Mouse (Mus musculus) embryo, embryonic 10 days (tissue): ENCODE results near the gene Mapk9.
A peak's percentile ranks its signal among the peaks of the same experiment; 100 is the strongest.

ENCODE experiments used
- DNase-seq: peaks from one replicate; pipeline ENCODE4 v3.0.0-alpha.2; 2015; ENCODE audit warnings: low spot score

Gene Mapk9

DNA sequence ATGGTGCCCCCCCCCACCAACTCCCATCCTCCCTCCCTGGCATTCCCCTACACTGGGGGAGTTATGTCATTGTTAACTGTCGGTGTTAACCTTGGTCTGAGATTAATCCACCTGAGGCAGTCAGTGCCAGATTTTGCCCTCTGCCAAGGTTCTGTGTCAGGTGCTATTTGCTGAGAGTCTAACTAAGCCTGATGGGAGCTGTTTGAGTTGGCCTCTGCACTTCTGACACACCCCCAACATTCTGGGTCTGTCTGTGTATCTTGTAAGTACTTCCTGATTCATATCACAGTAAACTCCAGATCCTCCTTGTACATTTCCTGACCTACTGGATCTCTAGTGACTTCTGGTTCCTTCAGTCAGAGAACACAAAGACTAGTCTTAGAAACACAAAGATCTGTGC, 5.9 kb upstream of the Mapk9 start:
- no peak for DNase-seq

DNA sequence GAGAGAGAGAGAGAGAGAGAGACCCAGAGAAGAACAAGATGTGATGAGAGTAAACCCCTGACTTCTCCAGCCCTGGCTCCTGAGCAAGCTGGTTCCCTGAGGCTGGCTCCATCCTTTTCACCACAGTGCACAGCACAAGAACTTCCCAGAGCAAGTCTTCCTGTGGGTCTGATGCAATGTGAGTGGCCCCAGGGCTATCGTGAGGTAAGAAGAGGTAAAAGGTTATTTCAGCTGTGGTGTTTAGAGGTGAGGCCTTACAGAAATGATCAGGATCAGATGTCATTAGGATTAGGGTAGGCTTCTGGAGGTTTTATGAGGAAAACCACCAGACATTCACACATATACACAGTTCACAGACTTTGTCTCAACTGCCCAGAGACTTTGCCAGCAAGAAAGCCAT, 4.7 kb upstream of the Mapk9 start:
- DNase-seq, result no peak

DNA sequence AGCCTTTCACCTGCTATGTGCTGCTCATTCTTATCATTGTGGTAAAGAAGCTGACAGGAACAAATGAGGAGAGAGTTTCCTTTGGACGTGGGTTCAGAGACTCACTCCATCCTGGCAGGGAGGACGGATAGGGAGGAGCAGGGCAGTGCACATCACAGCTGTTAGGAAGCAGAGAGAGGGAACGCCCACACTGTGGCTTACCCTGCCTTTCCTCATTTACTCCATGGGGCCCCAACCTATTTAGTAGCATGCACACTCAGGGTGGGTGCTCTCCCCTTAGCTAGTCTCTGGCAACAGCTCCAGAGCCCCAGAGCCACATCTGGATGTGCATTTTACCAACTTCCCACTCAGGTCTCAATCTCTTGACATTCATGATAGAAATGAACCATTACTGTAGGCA, 3.8 kb upstream of the Mapk9 start:
- DNase-seq, result no peak

DNA sequence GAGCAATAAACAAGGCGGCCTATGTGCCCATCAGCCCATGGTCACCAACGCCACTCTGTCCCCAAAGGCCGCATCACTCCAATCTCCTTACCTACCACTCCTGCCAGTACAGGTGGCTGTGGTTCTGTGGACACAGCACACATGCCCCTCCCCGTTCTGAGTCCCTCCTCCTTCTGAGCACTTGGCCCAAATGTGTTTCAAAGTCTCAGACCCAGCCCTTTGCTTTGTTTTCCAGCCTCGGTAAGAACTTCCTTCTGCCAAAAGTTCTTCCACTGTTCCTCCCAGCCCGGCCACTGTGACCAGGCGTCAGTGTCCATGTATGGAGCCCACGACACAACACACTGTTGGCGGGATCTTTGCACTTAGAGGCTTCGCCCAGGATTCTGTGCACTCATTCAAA, 2.2 kb upstream of the Mapk9 start:
- no peak for DNase-seq

DNA sequence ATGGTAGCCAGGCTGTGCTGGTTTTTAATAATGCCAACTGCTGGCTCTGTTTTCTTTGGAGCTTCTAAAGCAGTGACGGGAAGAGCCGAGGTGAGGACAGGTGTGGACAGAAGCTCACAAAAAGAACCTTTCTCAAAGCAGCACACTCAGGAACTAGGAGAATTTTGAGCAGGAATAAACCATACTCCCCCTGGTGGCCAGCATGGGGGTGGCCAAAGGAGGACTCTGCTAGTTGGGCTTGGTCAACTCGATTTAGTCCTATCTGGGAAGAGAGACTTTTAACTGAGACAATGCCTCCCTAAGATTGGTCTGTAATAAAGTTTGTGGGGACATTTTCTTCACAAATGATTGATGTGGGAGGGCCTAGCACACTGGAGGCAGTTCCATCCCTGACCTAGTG, 1.6 kb upstream of the Mapk9 start:
- peak; percentile 47 for DNase-seq

DNA sequence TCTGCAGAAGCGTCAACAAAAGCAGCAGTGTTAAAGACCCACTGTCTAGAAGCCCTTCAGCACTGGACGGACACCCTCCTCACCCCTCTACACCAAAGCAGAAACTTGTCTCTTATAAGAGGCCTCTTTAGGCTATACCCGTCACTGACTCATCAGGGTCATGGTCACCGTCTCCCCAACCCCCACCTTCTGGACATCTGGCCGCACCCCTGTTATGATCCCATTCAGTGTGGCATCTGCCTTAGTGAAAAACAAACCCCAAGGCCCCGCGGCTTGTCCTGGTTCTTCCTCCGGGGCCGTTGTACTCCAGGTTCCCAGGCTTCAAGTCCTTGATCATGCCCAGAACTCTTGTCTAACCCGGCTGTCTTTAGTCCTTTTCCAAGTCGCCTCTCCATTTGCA, 593 bp upstream of the Mapk9 start:
- no peak for DNase-seq

DNA sequence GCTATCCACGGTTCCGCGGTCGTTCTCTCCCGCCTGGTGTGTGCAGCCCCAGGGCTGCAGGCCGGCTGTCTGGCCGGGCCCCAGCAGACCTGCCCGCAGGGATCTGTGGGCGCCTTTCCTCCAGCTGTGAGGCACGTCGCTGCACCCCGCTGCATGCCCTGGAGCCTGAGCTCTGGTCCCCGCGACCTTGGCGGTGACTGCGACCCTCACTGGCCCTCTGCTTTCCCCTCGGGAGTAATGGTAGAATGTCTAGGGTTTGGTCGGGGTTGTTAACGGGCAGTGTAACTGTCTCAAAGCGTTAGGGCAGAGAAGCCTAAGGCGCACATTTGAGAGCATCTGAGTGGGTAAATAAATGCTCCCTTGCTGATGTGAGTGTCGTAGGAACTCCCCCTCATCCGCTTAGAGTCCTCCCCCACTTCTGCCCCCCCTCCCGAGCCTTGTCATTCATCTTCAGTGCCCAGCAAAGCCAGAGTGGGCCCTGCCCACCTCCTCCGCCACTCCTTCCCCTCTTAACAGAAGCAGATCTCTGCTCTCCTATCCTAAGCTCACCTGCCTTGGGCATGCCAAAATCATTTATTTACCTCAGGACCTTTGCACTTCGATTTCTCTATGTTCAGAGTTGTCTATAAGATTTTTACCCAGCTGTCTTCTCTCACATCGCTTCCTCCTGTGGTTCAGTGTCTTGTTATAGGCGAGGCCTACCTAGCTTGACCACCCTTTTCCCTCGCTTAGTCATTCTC, 690 bp downstream of the Mapk9 start:
- peak; percentile 39 for DNase-seq

DNA sequence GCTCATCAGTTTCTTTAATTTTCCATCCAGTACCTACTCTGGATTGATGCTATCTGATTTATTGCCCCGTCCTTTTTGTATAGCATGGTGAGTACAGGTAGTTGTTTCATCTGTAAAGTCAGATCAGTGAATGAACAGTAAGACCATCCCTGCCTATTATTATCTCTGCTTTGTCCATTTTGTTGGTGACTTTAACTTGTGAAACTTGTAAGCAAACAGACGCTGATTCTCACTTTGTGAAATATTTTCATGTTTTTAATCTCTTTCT, 1.2 kb downstream of the Mapk9 start:
- DNase-seq, result no peak

DNA sequence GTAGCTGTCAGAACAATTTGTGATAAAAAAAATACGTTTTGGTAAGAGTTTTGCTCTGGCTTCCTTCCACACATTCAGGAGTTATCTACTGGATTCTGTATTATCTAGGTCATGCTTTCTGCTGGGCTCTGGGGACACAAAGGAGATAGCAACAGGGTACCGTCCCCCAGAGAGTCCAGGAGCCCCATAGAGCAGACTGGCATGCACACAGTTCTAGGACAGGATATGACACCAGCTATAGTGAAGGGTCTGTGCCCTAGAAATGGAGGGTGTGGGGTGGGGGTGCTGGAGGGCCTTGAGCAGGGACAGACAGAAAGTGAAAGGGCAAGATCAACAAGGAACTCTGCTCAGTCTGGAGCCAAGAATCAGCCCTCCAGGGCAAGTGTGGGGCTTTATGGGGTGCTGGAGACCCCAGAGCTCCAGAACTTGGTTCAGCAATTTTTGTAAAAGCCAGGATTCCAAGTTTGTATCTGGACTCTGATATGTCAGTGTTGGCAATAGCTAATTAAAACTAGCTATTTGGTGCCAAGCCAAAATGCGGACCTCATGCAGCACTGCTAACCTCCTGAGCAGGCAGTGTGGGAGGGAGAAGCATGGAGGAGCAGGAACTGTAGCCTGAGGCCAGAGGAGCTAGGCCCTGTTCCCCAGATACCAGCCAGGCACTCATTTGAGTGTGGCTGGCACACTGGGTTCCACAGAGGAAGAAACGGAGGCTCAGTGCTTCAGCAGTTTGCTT, 1.7 kb downstream of the Mapk9 start:
- DNase-seq, result no peak

DNA sequence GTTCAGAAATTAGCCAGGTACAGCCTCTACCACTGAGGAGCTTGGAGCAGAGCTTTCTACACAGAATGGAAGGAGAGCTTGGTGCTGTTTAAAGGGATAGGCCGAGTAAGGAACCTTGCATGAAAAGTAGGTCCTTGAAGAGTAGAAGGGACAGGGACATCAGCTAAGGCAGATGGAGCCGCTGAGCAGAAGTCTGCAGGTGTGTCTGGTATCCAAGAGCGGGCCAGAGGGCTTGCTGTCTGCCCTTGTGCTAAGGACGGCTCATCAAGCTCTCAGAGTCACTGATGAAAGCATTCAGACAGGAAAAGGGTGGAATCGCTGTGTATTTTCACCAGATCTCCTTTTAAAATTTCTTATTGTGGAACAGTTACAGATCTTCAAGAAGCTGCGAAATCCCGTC, 3.8 kb downstream of the Mapk9 start:
- DNase-seq, result no peak

DNA sequence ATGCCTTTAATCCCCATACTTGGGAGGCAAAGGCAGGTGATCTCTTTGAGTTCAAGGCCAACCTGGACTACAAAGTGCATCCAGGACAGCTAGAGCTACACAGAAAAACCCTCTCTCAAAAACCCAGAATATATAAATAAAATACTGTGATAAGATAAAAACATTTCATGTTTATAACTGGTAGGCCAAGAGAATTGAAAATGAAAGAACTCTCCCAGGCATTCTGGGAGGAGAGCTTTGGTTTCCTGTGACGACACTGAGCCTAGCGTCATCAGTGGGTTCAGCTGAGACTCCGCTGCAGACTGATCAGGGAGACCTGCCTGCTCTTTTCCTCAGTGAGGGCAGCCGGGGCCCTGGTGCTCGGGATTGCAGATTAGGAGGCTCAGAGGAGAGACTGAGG, 8.6 kb downstream of the Mapk9 start:
- DNase-seq, result no peak

DNA sequence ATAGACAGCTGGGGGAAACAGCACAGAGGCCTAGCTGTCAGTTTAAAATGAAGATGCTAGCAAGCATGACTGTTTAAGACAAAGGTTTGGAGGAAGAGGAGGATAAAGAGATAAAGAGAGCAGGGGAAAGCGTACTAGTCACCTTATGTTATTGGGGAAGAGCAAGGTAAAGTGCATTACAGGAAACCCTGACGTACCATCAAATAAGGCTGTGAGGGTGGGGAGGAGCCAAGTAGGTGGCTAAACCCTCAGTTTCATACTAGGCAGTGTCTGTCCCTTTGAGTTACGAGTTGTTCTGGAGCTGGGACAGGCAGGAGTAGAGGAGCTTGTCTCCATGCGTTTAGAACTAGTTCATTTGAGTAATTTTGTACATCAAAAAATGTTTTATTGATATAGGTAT, 14.6 kb downstream of the Mapk9 start:
- no peak for DNase-seq

DNA sequence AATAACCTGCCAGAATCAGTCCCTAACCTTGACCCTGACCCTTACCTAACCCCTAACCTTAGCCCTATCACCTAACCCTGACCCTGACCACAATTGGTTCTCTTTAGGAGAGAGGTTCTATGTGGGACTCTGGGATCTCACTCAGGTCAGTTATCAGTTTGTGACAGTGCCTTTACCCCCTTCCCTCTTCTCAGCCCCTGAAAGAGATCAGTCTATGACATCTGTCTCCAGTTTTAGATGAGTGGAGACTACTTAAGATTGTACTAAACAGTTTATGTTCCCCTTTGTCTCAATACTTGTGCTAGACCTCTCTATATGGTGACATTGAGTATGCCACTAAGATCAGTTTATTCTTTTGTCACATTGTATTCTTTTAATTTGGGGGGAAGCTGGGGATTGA, 17.4 kb downstream of the Mapk9 start:
- no peak for DNase-seq

DNA sequence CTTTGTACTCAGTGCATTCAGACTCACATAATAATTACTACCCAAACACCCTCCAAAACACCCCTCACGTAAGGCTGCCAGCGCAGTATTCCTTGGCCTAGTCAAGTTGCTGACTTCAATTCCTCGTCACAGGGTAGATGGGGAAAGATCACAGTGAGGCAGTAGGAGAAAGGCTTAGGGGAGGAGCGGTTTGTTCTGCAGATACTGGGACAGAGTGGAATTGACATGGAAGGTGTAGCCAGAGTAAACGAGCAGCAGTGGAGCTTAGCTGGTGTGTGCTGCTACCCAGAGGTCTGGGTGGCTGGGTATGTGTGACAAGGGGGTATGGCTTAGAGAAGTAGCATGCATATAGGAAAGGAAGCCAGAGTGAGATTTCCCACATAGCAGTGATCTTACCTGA, 20.8 kb downstream of the Mapk9 start:
- DNase-seq, result no peak

DNA sequence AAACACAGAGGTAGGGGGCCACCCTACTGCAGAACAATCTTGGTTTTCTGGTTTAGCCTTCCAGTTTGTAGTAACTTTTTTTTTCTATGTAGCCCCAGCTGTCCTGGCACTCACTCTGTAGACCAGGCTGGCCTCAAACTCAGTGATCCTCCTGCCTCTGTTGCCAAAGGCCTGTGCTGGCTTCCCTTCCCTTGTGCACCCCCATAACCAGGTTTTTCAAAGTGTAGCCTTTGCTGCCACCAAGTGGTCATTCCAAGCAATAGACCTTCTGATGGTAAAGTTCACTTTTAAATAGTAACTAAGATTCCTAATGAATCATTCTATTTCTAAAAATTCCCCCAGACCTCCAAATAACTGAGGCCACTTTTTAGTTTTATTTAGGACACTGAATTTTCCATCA, 23.2 kb downstream of the Mapk9 start:
- peak; percentile 79 for DNase-seq

DNA sequence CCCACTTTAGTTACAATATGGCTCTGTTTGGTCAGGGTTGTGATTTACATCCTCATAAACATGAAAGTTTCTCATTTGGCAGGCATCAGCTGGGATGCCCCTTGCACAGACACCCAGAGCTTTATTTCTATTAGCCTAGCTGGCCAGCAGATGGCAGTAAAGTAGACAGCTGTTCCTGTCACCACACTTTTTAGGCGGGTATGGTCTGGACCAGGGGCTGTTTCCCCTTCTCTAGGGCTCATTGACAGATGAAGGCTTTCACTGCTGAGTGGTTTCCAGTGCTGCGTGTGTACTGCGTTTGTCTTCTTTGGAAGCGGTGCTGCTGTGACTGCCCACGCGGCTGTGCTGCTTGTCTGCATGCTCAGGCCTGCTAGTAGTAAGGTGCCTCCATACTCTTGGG, 25.4 kb downstream of the Mapk9 start:
- DNase-seq, result peak; percentile 76

DNA sequence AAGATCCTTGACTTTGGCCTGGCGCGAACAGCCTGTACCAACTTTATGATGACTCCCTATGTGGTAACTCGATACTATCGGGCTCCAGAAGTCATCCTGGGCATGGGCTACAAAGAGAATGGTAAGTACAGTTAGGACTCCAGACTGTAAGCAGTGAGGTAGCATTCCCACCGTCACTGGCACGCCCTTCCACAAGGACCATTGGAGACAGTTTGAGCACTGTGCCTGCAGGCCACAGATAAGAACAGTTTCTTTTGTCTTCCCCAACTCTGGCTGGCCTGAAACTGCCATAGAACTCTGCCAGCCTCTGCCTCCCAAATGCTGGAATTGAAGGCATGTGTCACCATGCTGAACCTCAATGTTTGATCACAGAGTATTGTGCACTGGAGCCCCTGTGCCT, 26.2 kb downstream of the Mapk9 start:
- no peak for DNase-seq

DNA sequence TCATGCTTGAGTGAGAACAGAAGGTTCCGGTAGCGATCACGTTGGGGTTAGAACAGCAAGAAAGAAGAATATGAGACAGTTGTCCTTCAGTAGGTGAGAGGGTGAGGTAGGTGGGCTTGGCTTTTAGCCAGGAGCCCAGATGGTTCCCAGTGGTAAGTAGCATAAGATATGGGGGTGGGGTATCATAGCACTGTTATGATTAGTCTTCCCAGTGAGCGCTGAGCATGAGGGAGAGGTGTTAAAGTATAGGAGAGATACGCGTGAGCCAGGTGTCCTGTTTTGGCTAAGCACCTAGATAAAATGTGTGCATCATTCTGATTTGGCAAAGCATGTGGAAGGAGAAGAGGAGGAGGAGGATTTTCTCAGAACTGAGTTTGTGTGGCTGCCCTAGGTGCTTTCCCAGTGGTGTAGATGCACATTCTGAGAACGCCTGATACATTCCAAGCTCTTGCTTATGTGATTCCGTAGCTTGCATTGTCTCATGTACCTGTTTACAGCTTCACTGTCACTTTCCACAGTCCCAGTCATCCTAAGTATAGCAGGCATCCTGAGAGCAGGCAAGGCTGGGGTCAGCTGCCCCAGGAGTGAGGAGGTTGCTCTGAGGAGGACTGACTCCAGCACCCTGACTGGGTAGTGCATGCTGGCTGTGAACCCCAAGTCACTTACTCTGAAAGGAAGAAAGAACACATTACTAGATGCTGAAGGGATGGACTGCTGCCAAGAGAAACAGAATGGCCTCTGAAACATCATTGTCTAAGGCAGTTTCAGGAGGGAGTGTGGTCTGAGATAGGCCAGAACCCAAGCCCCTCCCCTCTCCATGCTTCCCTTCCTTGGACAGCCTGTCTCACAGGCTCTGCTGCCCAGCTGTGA, 30.6 kb downstream of the Mapk9 start:
- DNase-seq, result no peak

DNA sequence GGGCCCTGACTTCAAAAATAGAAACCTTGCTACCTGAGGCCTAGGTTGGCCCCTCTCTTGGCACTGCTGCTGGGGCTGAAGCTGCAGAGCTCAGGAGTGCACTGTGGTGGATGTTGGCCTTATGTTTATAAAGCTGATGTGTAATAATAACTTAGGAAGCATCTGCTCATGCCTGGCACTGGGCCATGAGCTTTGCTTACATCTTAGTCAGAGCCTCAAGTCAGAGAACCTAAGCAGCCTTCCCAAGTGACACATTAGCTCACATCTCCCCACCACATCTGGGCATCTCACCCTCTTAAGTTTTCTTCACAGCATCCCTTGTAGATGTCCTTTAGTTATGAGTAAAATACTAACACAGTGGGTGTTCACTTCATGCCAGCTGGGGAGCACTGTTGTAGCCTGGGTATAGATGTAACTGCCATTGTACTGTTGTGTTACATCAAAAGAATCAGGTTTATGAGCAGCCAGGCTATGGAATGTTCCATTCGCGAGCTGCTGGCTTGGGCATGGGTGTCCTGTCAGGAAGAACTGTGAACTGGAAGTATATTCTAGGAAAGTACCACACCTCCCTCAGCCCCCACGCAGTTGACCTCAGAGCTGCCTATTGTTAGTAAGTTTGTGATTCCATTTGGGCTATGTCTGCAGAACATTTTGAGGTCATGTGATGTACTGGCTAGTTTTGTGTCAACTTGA, 33.5 kb downstream of the Mapk9 start:
- DNase-seq, result no peak

DNA sequence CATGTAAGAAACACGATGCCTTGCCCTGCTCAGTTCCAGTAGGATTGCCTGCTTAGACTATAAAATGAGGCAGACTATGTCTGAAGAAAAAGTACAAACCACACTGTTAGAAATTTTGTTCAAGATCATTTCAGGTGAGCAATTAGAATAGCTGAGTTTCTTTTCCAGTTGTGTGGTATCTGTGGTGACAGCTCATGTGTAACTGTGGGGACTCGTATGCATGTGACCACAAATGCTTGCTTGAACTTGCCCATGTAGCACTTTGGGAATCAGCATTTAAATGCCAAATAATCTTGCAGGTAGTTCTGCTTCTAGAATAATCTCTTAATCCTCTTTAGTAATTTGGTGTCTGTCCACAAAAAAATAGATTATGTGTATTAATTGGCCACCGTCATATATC, 36.8 kb downstream of the Mapk9 start:
- DNase-seq, result no peak

DNA sequence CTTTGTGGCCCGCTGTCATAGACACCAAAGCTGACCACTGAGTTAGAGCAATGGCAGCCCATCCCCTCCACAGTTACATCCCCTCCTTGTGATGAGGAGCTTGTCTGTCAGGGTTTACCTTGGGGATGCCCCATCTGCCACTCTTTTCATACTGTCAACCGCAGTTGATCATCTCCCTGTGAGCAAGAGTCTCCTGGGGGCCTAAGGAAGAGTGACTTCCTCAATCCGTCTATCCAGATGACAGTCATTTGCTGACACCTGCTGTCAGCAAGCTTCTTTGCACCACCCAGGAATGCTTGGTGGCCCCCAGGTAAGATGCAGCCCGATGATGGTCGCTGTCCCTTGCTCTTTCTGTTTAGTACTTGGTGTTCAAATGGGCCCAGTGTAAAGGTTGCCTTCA, 41.9 kb downstream of the Mapk9 start:
- no peak for DNase-seq

DNA sequence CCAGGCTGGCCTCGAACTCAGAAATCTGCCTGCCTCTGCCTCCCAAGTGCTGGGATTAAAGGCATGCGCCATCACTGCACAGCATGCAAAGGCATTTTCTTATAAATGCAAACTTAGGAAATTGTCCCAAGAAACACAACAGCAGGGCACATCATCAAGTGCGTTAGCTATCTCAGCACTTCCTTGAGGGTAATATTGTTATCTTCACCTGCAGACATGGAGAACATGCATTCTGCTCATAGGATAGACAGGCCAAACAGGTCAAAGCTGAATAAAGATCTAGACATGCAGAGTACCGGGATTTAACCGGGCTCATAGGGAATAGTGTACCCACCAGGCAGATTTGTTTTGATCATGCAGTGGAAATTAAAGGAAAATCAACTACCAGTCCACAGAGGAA, 45.4 kb downstream of the Mapk9 start:
- DNase-seq, result no peak

DNA sequence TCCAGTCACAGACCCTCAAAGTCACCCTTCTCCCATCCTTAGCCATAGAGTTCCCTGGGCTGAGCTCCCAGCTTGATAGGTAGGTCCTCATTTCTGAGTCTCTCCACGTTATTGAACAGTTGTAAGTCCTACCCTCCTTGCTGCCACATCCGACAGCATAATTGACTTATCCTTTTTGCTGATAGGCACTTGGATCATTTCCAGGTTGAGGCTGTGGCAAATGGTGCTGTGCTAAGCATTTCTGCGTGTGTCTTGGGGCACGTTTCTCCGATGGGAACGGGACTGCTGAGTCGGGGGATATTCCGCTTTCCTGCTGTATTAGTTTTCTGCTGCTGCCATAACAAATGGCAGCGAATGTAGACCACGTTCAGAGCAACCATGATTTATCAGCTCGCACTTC, 47.3 kb downstream of the Mapk9 start:
- DNase-seq, result no peak
